ENCODE assay signal across 9 mouse cellular contexts in genomic region chr5:35713649-35714354, GRCm38 (mm10). TPM values are rescaled to one million over a fixed set of nuclear protein-coding genes. Genes with fewer than 3 reads are reported as not detected.
DNase-seq lines count a peak whose midpoint lies in the region; ATAC-seq and TF ChIP-seq lines count a peak whose summit lies in the region.
"Had no signal": no experiment of that assay in that cellular context is flagged by ENCODE, and none has a peak within 500 bp of the region (broad histone marks: within the 10 kb centered on the region; RNA-seq: fewer than 3 reads in every experiment).

No protein-coding gene starts in this region.

- WGBS in forebrain, embryonic 10.5 days: 50% methylated on average over 13 of the region's 13 CpGs

- no peaks in the 10 kb centered on the region for H3K27me3 ChIP-seq in forebrain, embryonic 10.5 days (ENCODE audit: poor library complexity, severe bottlenecking)
- H3K27me3 ChIP-seq: liver, embryonic 15.5 days had no signal

- peaks cover 5% of the 10 kb centered on the region; the same call in 1 of the 2 replicates for H3K36me3 ChIP-seq in ES-E14 (ENCODE audit: control insufficient read depth, insufficient read depth, low read length, poor library complexity, severe bottlenecking)
- no peaks in the 10 kb centered on the region for H3K36me3 ChIP-seq in forebrain, embryonic 10.5 days (replicated peaks)
- H3K36me3 ChIP-seq: liver, embryonic 15.5 days had no signal

- H3K9me3 ChIP-seq in ES-E14 (ENCODE audit: control insufficient read depth, insufficient read depth, low read depth, low read length): no peaks in the 10 kb centered on the region
- no peaks in the 10 kb centered on the region for H3K9me3 ChIP-seq in forebrain, embryonic 10.5 days
- H3K9me3 ChIP-seq: liver, embryonic 15.5 days had no signal

- H3K9ac ChIP-seq in ES-E14 (ENCODE audit: insufficient read depth, low read depth, low read length, poor library complexity, severe bottlenecking): no peak overlapping the region
- H3K9ac ChIP-seq: liver, embryonic 15.5 days had no signal

- in situ Hi-C loops in ES-E14 (cut with MboI; ENCODE audit: low sequenced_read_pairs in 2 of 2, unreplicated experiment in 2 of 2): loop anchor here in 1 of 2 experiments (10.0 kb wide), 1 partner anchor 119 kb away; no protein-coding TSS in a partner anchor

- DNase-seq in ES-E14 (ENCODE audit: low read depth, low spot score): peak; percentile 67
- peak; percentile 43 for DNase-seq in brain, embryonic 18.5 days (ENCODE audit: low read depth, low spot score)
- peak; percentile 78 for DNase-seq in forebrain, embryonic 10.5 days (ENCODE audit: extremely low spot score, low spot score)
- DNase-seq in heart, postnatal 36 days: peak; percentile 72
- peak; percentile 80 to 84 for DNase-seq in layer of hippocampus, postnatal 10 days (ENCODE audit: low spot score in 2 of 2)
- peak; percentile 80 for DNase-seq in lung, postnatal 10 days
- peak; percentile 96 for DNase-seq in retina, embryonic 14.5 days (ENCODE audit: low spot score)

- no peak for ATAC-seq in inflammation-experienced regulatory T-cells, adult 6 months

- H3K4me1 ChIP-seq in ES-E14 (ENCODE audit: control insufficient read depth in 2 of 2, insufficient read depth in 2 of 2, low read length in 2 of 2, poor library complexity in 1 of 2): peaks cover 3 to 21% of the 10 kb centered on the region in 2 experiments
- H3K4me1 ChIP-seq in forebrain, embryonic 10.5 days: peaks cover 6% of the 10 kb centered on the region; the same call in 1 of the 2 replicates
- H3K4me1 ChIP-seq: liver, embryonic 15.5 days had no signal

- H3K27ac ChIP-seq in ES-E14 (ENCODE audit: insufficient read depth, low read depth, low read length, poor library complexity, severe bottlenecking): no peak overlapping the region
- no peak overlapping the region for H3K27ac ChIP-seq in forebrain, embryonic 10.5 days
- H3K27ac ChIP-seq: liver, embryonic 15.5 days had no signal

- intact Hi-C loops in heart, postnatal 36 days (cut with DNase I): loop anchor here (1.0 to 10.0 kb wide), 3 partner anchors 119 to 349 kb away; no protein-coding TSS in a partner anchor

- H3K4me3 ChIP-seq in ES-E14 (ENCODE audit: insufficient read depth in 1 of 2, low read depth in 1 of 2, low read length in 2 of 2, poor library complexity in 1 of 2, severe bottlenecking in 1 of 2): no peak overlapping the region
- no peak overlapping the region for H3K4me3 ChIP-seq in forebrain, embryonic 10.5 days
- H3K4me3 ChIP-seq: liver, embryonic 15.5 days had no signal

TF ChIP-seq in ES-E14, 5 proteins besides CTCF, POLR2A, EP300 and RAD21:
- TF ChIP-seq ZNF384 (IDR thresholded peaks at IDR 0.05; ENCODE audit: low read depth, low read length) (no peak), MAFK (IDR thresholded peaks at IDR 0.05; ENCODE audit: insufficient read depth, low read depth, low read length) (peak; percentile 85), ZC3H11A (IDR thresholded peaks at IDR 0.05; ENCODE audit: borderline replicate concordance, low read depth, low read length) (peak; percentile 82; the same call in 1 of the 2 replicates)

RNA-seq across cellular contexts. Expression of gene Sh3tc1, which starts 26.0 kb away (rescaled TPM):
- 5.1 and 5.9 TPM in 2 replicates for total RNA-seq in ES-E14 (2012; rRNA removed)
- 3.9 and 4.5 TPM in 2 replicates for polyA plus RNA-seq in forebrain, embryonic 10.5 days (2016; fragmentation: Nextera tagmentation; extraction: Ambion mirVana)
- 1 to 10 TPM; 7.0 to 9.9 TPM for total RNA-seq in heart, postnatal 36 days (2021)
- 1 to 10 TPM; 2.5 TPM for total RNA-seq in layer of hippocampus, postnatal 10 days (2021)
- polyA plus RNA-seq in inflammation-experienced regulatory T-cells, adult 6 months (2017; shearing (Covaris generic)): 1 to 10 TPM; 1.1 to 2.2 (median 1.4) TPM

RNA-seq across cellular contexts. Expression of gene Htra3, which starts 34.2 kb away (rescaled TPM):
- 0.16 and 0.71 TPM in 2 replicates for total RNA-seq in ES-E14 (2012; rRNA removed)
- polyA plus RNA-seq in forebrain, embryonic 10.5 days (2016; fragmentation: Nextera tagmentation; extraction: Ambion mirVana): 3.1 and 3.6 TPM in 2 replicates
- total RNA-seq in heart, postnatal 36 days (2021): 100 to 1,000 TPM; 105 to 136 TPM
- total RNA-seq in layer of hippocampus, postnatal 10 days (2021): 10 to 100 TPM; 15.4 to 18.2 TPM
- not detected for polyA plus RNA-seq in inflammation-experienced regulatory T-cells, adult 6 months (2017; shearing (Covaris generic))

RNA-seq across cellular contexts. Expression of gene Ablim2, which starts 43.9 kb away (rescaled TPM):
- total RNA-seq in ES-E14 (2012; rRNA removed): 0.95 and 1.6 TPM in 2 replicates
- polyA plus RNA-seq in forebrain, embryonic 10.5 days (2016; fragmentation: Nextera tagmentation; extraction: Ambion mirVana): 0.49 TPM in 1 of 2 replicates, not detected in the other
- 10 to 100 TPM; 20.7 to 21.0 TPM for total RNA-seq in heart, postnatal 36 days (2021)
- 10 to 100 TPM; 66.2 to 73.0 TPM for total RNA-seq in layer of hippocampus, postnatal 10 days (2021)
- polyA plus RNA-seq in inflammation-experienced regulatory T-cells, adult 6 months (2017; shearing (Covaris generic)): 1 to 10 TPM; 1.8 to 2.1 (median 1.8) TPM

Comparison
In these comparisons a context has a peak if more than half of its experiments do, and no peak if none do; other contexts are left out.
1. DNase-seq: peak in every context shown above with its lines; median percentile 96 in retina, embryonic 14.5 days; 82 in layer of hippocampus, postnatal 10 days; 80 in lung, postnatal 10 days; 78 in forebrain, embryonic 10.5 days; 72 in heart, postnatal 36 days; 67 in ES-E14; 43 in brain, embryonic 18.5 days.